Mouse (Mus musculus) urinary bladder, postnatal 4 days (tissue): Measurements from ENCODE around the gene Psmd6.

Source experiments
- DNase-seq, 2 experiments: peaks; one replicate each; pipeline ENCODE4 v3.0.0; 2021 to 2022; ENCODE audit warnings: low spot score in 2 of 2

Psmd6 gene

GRCm38 (mm10) chr14:14064486-14065141 lies 56.2 kb downstream of the Psmd6 start:
- no peak for DNase-seq

GRCm38 (mm10) chr14:14063382-14063781 lies 57.4 kb downstream of the Psmd6 start:
- DNase-seq, result no peak

GRCm38 (mm10) chr14:14062531-14063245 lies 58.1 kb downstream of the Psmd6 start:
- no peak for DNase-seq
